Mouse (Mus musculus): ENCODE results near the gene Poc1a. TPM values are rescaled to one million over a fixed set of nuclear protein-coding genes. Genes with fewer than 3 reads are reported as not detected.
A peak's percentile ranks its signal among the peaks of the same experiment; 100 is the strongest.

Poc1a gene
- polyA plus RNA-seq, 1 experiment: 20.6 TPM

GRCm38 (mm10) chr9:106365333-106365732 lies 84.5 kb downstream of the Poc1a start:
- no peak overlapping the region for H3K4me3 ChIP-seq (ENCODE audit: insufficient read depth, poor library complexity, severe bottlenecking)
- TF ChIP-seq MYOG (IDR thresholded peaks at IDR 0.05; ENCODE audit: control insufficient read depth, extremely low read depth, insufficient read length) (no peak), MYOD1 (IDR thresholded peaks at IDR 0.05; ENCODE audit: control insufficient read depth, insufficient read length, low read depth) (no peak), USF1 (IDR thresholded peaks at IDR 0.05; ENCODE audit: low read depth) (no peak), FOSL1 (IDR thresholded peaks at IDR 0.05; ENCODE audit: insufficient read depth, low read length, poor library complexity, severe bottlenecking) (no peak), MAX (IDR thresholded peaks at IDR 0.05) (no peak), CEBPB (IDR thresholded peaks at IDR 0.05; ENCODE audit: low read depth) (no peak), CTCF (IDR thresholded peaks at IDR 0.05; ENCODE audit: control insufficient read depth, insufficient read depth, insufficient read length) (no peak)

DNA sequence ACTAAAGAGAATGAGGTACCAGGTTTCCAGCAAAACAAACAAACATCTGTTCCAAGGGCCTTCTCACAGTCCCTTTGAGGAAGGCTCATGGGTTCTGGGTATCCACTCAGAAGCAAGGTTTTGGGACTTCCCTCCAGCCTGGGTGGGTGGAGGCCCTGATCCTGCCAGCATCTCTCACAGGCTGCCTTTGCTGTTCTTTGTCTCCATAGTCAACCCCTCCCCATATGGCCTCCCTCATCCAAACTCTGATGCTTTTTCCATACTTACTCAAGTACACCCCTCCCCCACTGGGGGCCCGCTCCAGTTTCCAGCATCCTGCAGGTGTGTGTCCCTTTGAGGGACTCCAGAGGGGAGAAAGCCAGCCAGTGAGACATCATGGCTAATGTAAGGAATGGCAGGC lies 85.3 kb downstream of the Poc1a start:
- no peaks in the 10 kb centered on the region for H3K36me3 ChIP-seq (ENCODE audit: control insufficient read depth, insufficient read depth)
- peaks cover 15% of the 10 kb centered on the region for H3K79me3 ChIP-seq (ENCODE audit: low read depth)
- no peak for TF ChIP-seq MYOG (IDR thresholded peaks at IDR 0.05; ENCODE audit: control insufficient read depth, extremely low read depth, insufficient read length)
- TF ChIP-seq CTCF (IDR thresholded peaks at IDR 0.05; ENCODE audit: control insufficient read depth, insufficient read depth, insufficient read length): no peak
- TF ChIP-seq CEBPB (IDR thresholded peaks at IDR 0.05; ENCODE audit: low read depth): no peak
- TF ChIP-seq MAX (IDR thresholded peaks at IDR 0.05): no peak
- TF ChIP-seq FOSL1 (IDR thresholded peaks at IDR 0.05; ENCODE audit: insufficient read depth, low read length, poor library complexity, severe bottlenecking): no peak
- no peak for TF ChIP-seq USF1 (IDR thresholded peaks at IDR 0.05; ENCODE audit: low read depth)
- TF ChIP-seq MYOD1 (IDR thresholded peaks at IDR 0.05; ENCODE audit: control insufficient read depth, insufficient read length, low read depth): no peak
- no peak overlapping the region for H3K4me3 ChIP-seq (ENCODE audit: insufficient read depth, poor library complexity, severe bottlenecking)
- H3K79me2 ChIP-seq (ENCODE audit: control insufficient read depth, insufficient read depth): peaks cover 24% of the 10 kb centered on the region
- no peaks in the 10 kb centered on the region for H3K27me3 ChIP-seq (ENCODE audit: control insufficient read depth, insufficient read depth, insufficient read length)
- no peak overlapping the region for H3ac ChIP-seq (ENCODE audit: control insufficient read depth, insufficient read length, low read depth)

More at GRCm38 (mm10) chr9:106365333-106365732, 84.5 kb downstream of the Poc1a start:
- no peaks in the 10 kb centered on the region for H3K36me3 ChIP-seq (ENCODE audit: control insufficient read depth, insufficient read depth)
- H3K27me3 ChIP-seq (ENCODE audit: control insufficient read depth, insufficient read depth, insufficient read length): no peaks in the 10 kb centered on the region
- H3K79me3 ChIP-seq (ENCODE audit: low read depth): peaks cover 9% of the 10 kb centered on the region
- H3ac ChIP-seq (ENCODE audit: control insufficient read depth, insufficient read length, low read depth): no peak overlapping the region
- peaks cover 16% of the 10 kb centered on the region for H3K79me2 ChIP-seq (ENCODE audit: control insufficient read depth, insufficient read depth)

DNA sequence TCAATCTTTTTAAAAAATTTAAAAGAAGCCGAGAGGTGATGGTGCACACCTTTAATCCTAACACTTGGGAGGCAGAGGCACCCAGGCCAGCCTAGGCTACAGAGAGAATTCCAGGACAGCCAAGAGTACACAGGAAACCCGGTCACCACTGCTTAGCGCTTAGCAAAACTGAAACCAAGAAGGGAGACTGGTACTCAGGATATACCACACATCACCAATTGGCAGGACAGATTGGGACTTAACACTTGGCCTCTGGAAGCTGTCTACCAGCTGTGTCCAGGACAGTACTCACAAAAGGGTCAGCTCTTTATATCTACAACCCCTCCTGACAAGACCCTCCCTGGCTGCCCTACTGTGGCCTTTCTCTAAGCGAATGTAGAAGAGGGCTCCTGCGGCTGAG lies 86.1 kb downstream of the Poc1a start:
- no peak for TF ChIP-seq USF1 (IDR thresholded peaks at IDR 0.05; ENCODE audit: low read depth)
- Histone ChIP-seq H3K36me3 (ENCODE audit: control insufficient read depth, insufficient read depth) (no peaks in the 10 kb centered on the region), H3K79me3 (ENCODE audit: low read depth) (peaks cover 19% of the 10 kb centered on the region), H3K79me2 (ENCODE audit: control insufficient read depth, insufficient read depth) (peaks cover 33% of the 10 kb centered on the region), H3ac (ENCODE audit: control insufficient read depth, insufficient read length, low read depth) (peak overlapping the region; percentile 18), H3K4me3 (ENCODE audit: insufficient read depth, poor library complexity, severe bottlenecking) (peak overlapping the region; percentile 29), H3K27me3 (ENCODE audit: control insufficient read depth, insufficient read depth, insufficient read length) (no peaks in the 10 kb centered on the region)

DNA sequence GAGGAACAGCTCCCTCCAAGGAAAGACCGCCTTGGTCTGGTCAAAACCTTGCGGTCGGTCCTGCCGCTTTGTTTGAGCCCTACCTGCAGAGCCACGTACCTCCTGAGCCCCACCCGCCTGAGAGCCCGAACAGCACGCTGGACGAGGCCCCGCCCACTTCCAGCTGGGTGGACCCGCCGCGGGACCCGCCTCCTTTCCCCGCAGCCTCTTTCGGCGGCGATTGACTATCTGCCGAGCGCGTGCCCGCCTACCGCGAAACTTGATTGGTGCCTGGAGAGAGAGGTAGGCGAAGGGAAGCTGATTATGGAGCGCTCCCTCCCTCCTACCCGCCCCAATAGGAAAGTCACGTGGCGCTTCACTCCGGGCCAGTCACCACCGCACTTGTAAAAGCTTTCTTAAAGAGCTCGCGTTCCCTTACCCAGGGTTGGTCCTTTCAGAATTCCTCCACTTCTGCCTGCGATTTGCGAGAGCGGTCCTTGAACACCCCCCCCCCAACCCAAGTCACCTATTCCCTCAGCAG lies 86.8 kb downstream of the Poc1a start:
- peak overlapping the region; percentile 49 for H3ac ChIP-seq (ENCODE audit: control insufficient read depth, insufficient read length, low read depth)
- peaks cover 24% of the 10 kb centered on the region for H3K79me3 ChIP-seq (ENCODE audit: low read depth)
- no peaks in the 10 kb centered on the region for H3K27me3 ChIP-seq (ENCODE audit: control insufficient read depth, insufficient read depth, insufficient read length)
- peaks cover 39% of the 10 kb centered on the region for H3K79me2 ChIP-seq (ENCODE audit: control insufficient read depth, insufficient read depth)
- peak overlapping the region; percentile 60 for H3K4me3 ChIP-seq (ENCODE audit: insufficient read depth, poor library complexity, severe bottlenecking)
- TF ChIP-seq CTCF (IDR thresholded peaks at IDR 0.05; ENCODE audit: control insufficient read depth, insufficient read depth, insufficient read length): no peak
- TF ChIP-seq CEBPB (IDR thresholded peaks at IDR 0.05; ENCODE audit: low read depth): no peak
- TF ChIP-seq FOSL1 (IDR thresholded peaks at IDR 0.05; ENCODE audit: insufficient read depth, low read length, poor library complexity, severe bottlenecking): no peak
- TF ChIP-seq MYOG (IDR thresholded peaks at IDR 0.05; ENCODE audit: control insufficient read depth, extremely low read depth, insufficient read length): no peak
- TF ChIP-seq MYOD1 (IDR thresholded peaks at IDR 0.05; ENCODE audit: control insufficient read depth, insufficient read length, low read depth): no peak
- peak; percentile 96 for TF ChIP-seq USF1 (IDR thresholded peaks at IDR 0.05; ENCODE audit: low read depth)
- peak; percentile 47 for TF ChIP-seq MAX (IDR thresholded peaks at IDR 0.05)
- H3K36me3 ChIP-seq (ENCODE audit: control insufficient read depth, insufficient read depth): peaks cover 4% of the 10 kb centered on the region

- H3ac ChIP-seq (ENCODE audit: control insufficient read depth, insufficient read length, low read depth): peak within 1 kb of the TSS; percentile 89
- TF ChIP-seq MYOG (IDR thresholded peaks at IDR 0.05; ENCODE audit: control insufficient read depth, extremely low read depth, insufficient read length) (no peak), MAX (IDR thresholded peaks at IDR 0.05) (no peak), USF1 (IDR thresholded peaks at IDR 0.05; ENCODE audit: low read depth) (no peak), CTCF (IDR thresholded peaks at IDR 0.05; ENCODE audit: control insufficient read depth, insufficient read depth, insufficient read length) (no peak)
- no peaks in the 10 kb centered on the region for H3K27me3 ChIP-seq (ENCODE audit: control insufficient read depth, insufficient read depth, insufficient read length)
- peaks cover 26% of the 10 kb centered on the region for H3K79me3 ChIP-seq (ENCODE audit: low read depth)
- peaks cover 45% of the 10 kb centered on the region for H3K79me2 ChIP-seq (ENCODE audit: control insufficient read depth, insufficient read depth)
- H3K4me3 ChIP-seq (ENCODE audit: insufficient read depth, poor library complexity, severe bottlenecking): peak within 1 kb of the TSS; percentile 60
- peaks cover 10% of the 10 kb centered on the region for H3K36me3 ChIP-seq (ENCODE audit: control insufficient read depth, insufficient read depth)
Observed at GRCm38 (mm10) chr9:106368112-106368717, 87.4 kb downstream of the Poc1a start, which contains the start of gene Dusp7. Gene Dusp7, plus strand, starts transcription at chr9:106368632.
